In the genomic region with DNA sequence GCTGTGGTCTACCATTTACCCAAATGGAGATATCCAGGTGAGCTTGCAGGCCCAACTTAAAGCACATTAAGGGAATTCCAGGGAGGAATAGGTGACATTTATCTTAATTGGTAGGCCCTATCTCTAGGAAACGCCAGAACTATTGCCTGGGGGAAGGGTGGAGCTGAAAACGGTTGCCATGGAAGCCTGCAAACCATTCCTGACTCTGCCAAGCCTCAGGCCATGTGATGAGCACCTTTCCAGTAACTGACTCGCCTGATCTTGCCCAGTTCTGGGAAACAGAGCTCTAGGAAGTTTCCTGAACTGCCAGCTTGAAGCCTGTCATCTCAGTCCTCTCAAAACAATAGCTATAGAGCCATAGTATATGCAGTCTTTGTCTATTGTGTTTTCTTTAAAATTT, we compare ENCODE assay signal across 24 mouse cellular contexts.
"Had no signal": no experiment of that assay in that cellular context is flagged by ENCODE, and none has a peak within 500 bp of the region (broad histone marks: within the 10 kb centered on the region; RNA-seq: fewer than 3 reads in every experiment).

No protein-coding gene starts in this region.

- H3K36me3 ChIP-seq: limb, embryonic 12.5 days; limb, embryonic 15.5 days; lung, embryonic 15.5 days; midbrain, embryonic 10.5 days; midbrain, embryonic 13.5 days; neural tube, embryonic 12.5 days; neural tube, embryonic 15.5 days had no signal

- H3K27ac ChIP-seq: limb, embryonic 12.5 days; limb, embryonic 15.5 days; liver, embryonic 14.5 days; lung, embryonic 15.5 days; midbrain, embryonic 10.5 days; midbrain, embryonic 13.5 days; neural tube, embryonic 12.5 days; neural tube, embryonic 15.5 days; stomach, postnatal 0 days had no signal

- DNase-seq: kidney, adult 8-10 months; kidney, postnatal 14 days; kidney, postnatal 4 days; left cerebral cortex, postnatal 4 days; lung, adult 18-20 months; lung, postnatal 10 days; lung, postnatal 36 days; retina, postnatal 1 day; right cerebral cortex, postnatal 14 days; right cerebral cortex, postnatal 4 days; thymus, adult 2 months; thymus, postnatal 14 days; thymus, postnatal 4 days had no signal

- H3K9ac ChIP-seq: limb, embryonic 12.5 days; limb, embryonic 15.5 days; liver, embryonic 14.5 days; lung, embryonic 15.5 days; midbrain, embryonic 13.5 days; neural tube, embryonic 12.5 days; neural tube, embryonic 15.5 days had no signal

- ATAC-seq: midbrain, embryonic 13.5 days had no signal

- H3K9me3 ChIP-seq: limb, embryonic 12.5 days; limb, embryonic 15.5 days; lung, embryonic 15.5 days; midbrain, embryonic 10.5 days; midbrain, embryonic 13.5 days; neural tube, embryonic 12.5 days; neural tube, embryonic 15.5 days had no signal

- H3K4me1 ChIP-seq: limb, embryonic 12.5 days; limb, embryonic 15.5 days; lung, embryonic 15.5 days; megakaryocyte, embryonic 14.5 days; midbrain, embryonic 10.5 days; midbrain, embryonic 13.5 days; neural tube, embryonic 12.5 days; neural tube, embryonic 15.5 days had no signal

- H3K27me3 ChIP-seq: limb, embryonic 12.5 days; limb, embryonic 15.5 days; lung, embryonic 15.5 days; megakaryocyte, embryonic 14.5 days; midbrain, embryonic 13.5 days; neural tube, embryonic 12.5 days; neural tube, embryonic 15.5 days had no signal

- H3K4me2 ChIP-seq: limb, embryonic 12.5 days; limb, embryonic 15.5 days; liver, embryonic 11.5 days; lung, embryonic 15.5 days; midbrain, embryonic 13.5 days; neural tube, embryonic 12.5 days; neural tube, embryonic 15.5 days had no signal

- H3K4me3 ChIP-seq: limb, embryonic 12.5 days; limb, embryonic 15.5 days; lung, embryonic 15.5 days; megakaryocyte, embryonic 14.5 days; midbrain, embryonic 10.5 days; midbrain, embryonic 13.5 days; neural tube, embryonic 12.5 days; neural tube, embryonic 15.5 days had no signal
